ENCODE assay signal across 9 mouse cellular contexts in genomic region chr19:47917396-47917795, GRCm38 (mm10). TPM values are rescaled to one million over a fixed set of nuclear protein-coding genes. Genes with fewer than 3 reads are reported as not detected.
DNase-seq lines count a peak whose midpoint lies in the region; ATAC-seq and TF ChIP-seq lines count a peak whose summit lies in the region.
"Had no signal": no experiment of that assay in that cellular context is flagged by ENCODE, and none has a peak within 500 bp of the region (broad histone marks: within the 10 kb centered on the region; RNA-seq: fewer than 3 reads in every experiment).

No protein-coding gene starts in this region.

- peak overlapping the region; percentile 99 for H3ac ChIP-seq in C2C12 (ENCODE audit: control insufficient read depth, insufficient read length, low read depth)

- no peaks in the 10 kb centered on the region for H3K9me3 ChIP-seq in forebrain, embryonic 16.5 days (ENCODE audit: control insufficient read depth, low read length)
- H3K9me3 ChIP-seq in liver, embryonic 15.5 days (replicated peaks) = no peaks in the 10 kb centered on the region

- 44% methylated on average over 4 of the region's 4 CpGs for WGBS in heart, adult 2 months
- WGBS in forebrain, embryonic 16.5 days = 4% methylated on average over 4 of the region's 4 CpGs
- WGBS in liver, embryonic 15.5 days (ENCODE audit: insufficient replicate concordance) = 57% methylated on average over 4 of the region's 4 CpGs

- H3K9ac ChIP-seq in heart, adult 2 months (ENCODE audit: low read depth, low read length) = no peak overlapping the region
- no peak overlapping the region for H3K9ac ChIP-seq in forebrain, embryonic 16.5 days (replicated peaks; ENCODE audit: low read depth, low read length)
- 0 out of 2 replicates have a peak overlapping the region, but pooled peaks have one; percentile 73 for H3K9ac ChIP-seq in liver, embryonic 15.5 days

- no peak overlapping the region; the same call in 1 of the 2 replicates for H3K4me3 ChIP-seq in heart, adult 2 months
- peak overlapping the region; percentile 74 for H3K4me3 ChIP-seq in C2C12 (ENCODE audit: insufficient read depth, poor library complexity, severe bottlenecking)
- H3K4me3 ChIP-seq in forebrain, embryonic 16.5 days (replicated peaks; ENCODE audit: low read length) = no peak overlapping the region; the same call in 1 of the 2 replicates
- peak overlapping the region; percentile 74 for H3K4me3 ChIP-seq in liver, embryonic 15.5 days (replicated peaks)

- TF ChIP-seq CTCF in heart, adult 2 months (IDR thresholded peaks at IDR 0.05) = no peak
- TF ChIP-seq CTCF in C2C12 (IDR thresholded peaks at IDR 0.05; ENCODE audit: control insufficient read depth, insufficient read depth, insufficient read length) = no peak

- peak; percentile 88 for DNase-seq in heart, adult 11 months
- no peak for DNase-seq in heart, adult 2 months
- no peak for DNase-seq in c-Kit-positive CD71-positive TER-119-positive erythroid progenitor cells, embryonic 14.5 days (ENCODE audit: low spot score)
- no peak for DNase-seq in yolk sac, embryonic 10.5 days (ENCODE audit: low spot score)
- DNase-seq in spleen, postnatal 36 days (ENCODE audit: low spot score in 2 of 2) = no peak

- peak overlapping the region; percentile 73 for H3K4me2 ChIP-seq in forebrain, embryonic 16.5 days (ENCODE audit: low read length)
- peak overlapping the region; percentile 91 for H3K4me2 ChIP-seq in liver, embryonic 15.5 days

- H3K36me3 ChIP-seq in heart, adult 2 months (ENCODE audit: control insufficient read depth, insufficient read depth, low read length) = no peaks in the 10 kb centered on the region
- peaks cover 32% of the 10 kb centered on the region for H3K36me3 ChIP-seq in C2C12 (ENCODE audit: control insufficient read depth, insufficient read depth)
- H3K36me3 ChIP-seq in forebrain, embryonic 16.5 days (ENCODE audit: control insufficient read depth, insufficient read depth) = no peaks in the 10 kb centered on the region
- 0 out of 2 replicates have a peak, but pooled peaks cover 3% of the 10 kb centered on the region for H3K36me3 ChIP-seq in liver, embryonic 15.5 days (replicated peaks)

- H3K4me1 ChIP-seq in heart, adult 2 months (ENCODE audit: control insufficient read depth, insufficient read depth, low read length) = peaks cover 6% of the 10 kb centered on the region
- H3K4me1 ChIP-seq in forebrain, embryonic 16.5 days (replicated peaks; ENCODE audit: control insufficient read depth, insufficient read depth, low read length) = peaks cover 26% of the 10 kb centered on the region
- H3K4me1 ChIP-seq in liver, embryonic 15.5 days (replicated peaks) = peaks cover 36% of the 10 kb centered on the region

- H3K27me3 ChIP-seq in heart, adult 2 months (ENCODE audit: control insufficient read depth, insufficient read depth, low read length) = no peaks in the 10 kb centered on the region
- no peaks in the 10 kb centered on the region for H3K27me3 ChIP-seq in C2C12 (ENCODE audit: control insufficient read depth, insufficient read depth, insufficient read length)
- H3K27me3 ChIP-seq in forebrain, embryonic 16.5 days (replicated peaks; ENCODE audit: control insufficient read depth, insufficient read depth, low read length) = no peaks in the 10 kb centered on the region
- no peaks in the 10 kb centered on the region for H3K27me3 ChIP-seq in liver, embryonic 15.5 days

- intact Hi-C loops in heart, adult 2 months (cut with DNase I) = no loop called here

- no peak for TF ChIP-seq POLR2A in heart, adult 2 months (IDR thresholded peaks at IDR 0.05; ENCODE audit: insufficient read depth, low read depth, low read length)

- no peaks in the 10 kb centered on the region; the same call in 1 of the 2 replicates for H3K79me2 ChIP-seq in heart, adult 2 months (replicated peaks; ENCODE audit: control insufficient read depth, insufficient read depth, low read length)
- H3K79me2 ChIP-seq in C2C12 (ENCODE audit: control insufficient read depth, insufficient read depth) = peaks cover 67% of the 10 kb centered on the region

- TF ChIP-seq EP300 in heart, adult 2 months (IDR thresholded peaks at IDR 0.05; ENCODE audit: insufficient read depth, low read depth, low read length) = no peak

- peaks cover 63% of the 10 kb centered on the region for H3K79me3 ChIP-seq in C2C12 (ENCODE audit: low read depth)

- ATAC-seq in forebrain, embryonic 16.5 days = no peak
- ATAC-seq in liver, embryonic 15.5 days (ENCODE audit: insufficient read depth) = no peak
- ATAC-seq: inflammation-experienced regulatory T-cells, adult 6 months had no signal

- no peak overlapping the region; the same call in 1 of the 2 replicates for H3K27ac ChIP-seq in heart, adult 2 months
- H3K27ac ChIP-seq in forebrain, embryonic 16.5 days (ENCODE audit: low read length) = no peak overlapping the region
- H3K27ac ChIP-seq in liver, embryonic 15.5 days (replicated peaks) = no peak overlapping the region

TF ChIP-seq in C2C12, 6 proteins besides CTCF, POLR2A, EP300 and RAD21:
- no peak for TF ChIP-seq FOSL1 (IDR thresholded peaks at IDR 0.05; ENCODE audit: insufficient read depth, low read length, poor library complexity, severe bottlenecking)
- no peak for TF ChIP-seq USF1 (IDR thresholded peaks at IDR 0.05; ENCODE audit: low read depth)
- TF ChIP-seq MAX (IDR thresholded peaks at IDR 0.05) = no peak
- no peak for TF ChIP-seq MYOG (IDR thresholded peaks at IDR 0.05; ENCODE audit: control insufficient read depth, extremely low read depth, insufficient read length)
- TF ChIP-seq MYOD1 (IDR thresholded peaks at IDR 0.05; ENCODE audit: control insufficient read depth, insufficient read length, low read depth) = peak; percentile 16
TF ChIP-seq in C2C12: peak in this region for 1.

RNA-seq across cellular contexts. Expression of gene Cfap43, which starts 1.7 kb away (rescaled TPM):
- total RNA-seq in heart, adult 2 months (2021) = not detected
- polyA plus RNA-seq in heart, adult 2 months (2012; rRNA removed) = 0.26 and 0.86 TPM in 2 replicates
- 0.07 TPM for polyA plus RNA-seq in C2C12 (2012; fragmentation: generic; extraction: Trizol)
- 0.63 and 1.1 TPM in 2 replicates for polyA plus RNA-seq in forebrain, embryonic 16.5 days (2015; fragmentation: Nextera tagmentation; extraction: Ambion mirVana)
- 0.02 TPM in 1 of 2 replicates, not detected in the other for polyA plus RNA-seq in liver, embryonic 15.5 days (2015; fragmentation: Nextera tagmentation; extraction: Ambion mirVana)

RNA-seq across cellular contexts. Expression of gene Itprip, which starts 1.7 kb away (rescaled TPM):
- 10 to 100 TPM in 1 of 2 experiments, 1 to 10 TPM in 1; 8.5 to 11.7 TPM for total RNA-seq in heart, adult 2 months (2021)
- 8.1 and 8.6 TPM in 2 replicates for polyA plus RNA-seq in heart, adult 2 months (2012; rRNA removed)
- 66.5 TPM for polyA plus RNA-seq in C2C12 (2012; fragmentation: generic; extraction: Trizol)
- 6.9 and 7.2 TPM in 2 replicates for polyA plus RNA-seq in forebrain, embryonic 16.5 days (2015; fragmentation: Nextera tagmentation; extraction: Ambion mirVana)
- polyA plus RNA-seq in liver, embryonic 15.5 days (2015; fragmentation: Nextera tagmentation; extraction: Ambion mirVana) = 4.1 and 4.8 TPM in 2 replicates

RNA-seq across cellular contexts. Expression of gene Cfap58, which starts 20.1 kb away (rescaled TPM):
- total RNA-seq in heart, adult 2 months (2021) = 1 to 10 TPM; 1.9 to 2.1 TPM
- polyA plus RNA-seq in heart, adult 2 months (2012; rRNA removed) = 0.02 TPM in 1 of 2 replicates, not detected in the other
- not detected for polyA plus RNA-seq in C2C12 (2012; fragmentation: generic; extraction: Trizol)
- 0.27 and 0.33 TPM in 2 replicates for polyA plus RNA-seq in forebrain, embryonic 16.5 days (2015; fragmentation: Nextera tagmentation; extraction: Ambion mirVana)
- polyA plus RNA-seq in liver, embryonic 15.5 days (2015; fragmentation: Nextera tagmentation; extraction: Ambion mirVana) = not detected in 2 replicates
- polyA plus RNA-seq: inflammation-experienced regulatory T-cells, adult 6 months had no signal

RNA-seq across cellular contexts. Expression of gene Gsto2, which starts 52.1 kb away (rescaled TPM):
- total RNA-seq in heart, adult 2 months (2021) = 1 to 10 TPM; 2.6 to 2.7 TPM
- 1.4 and 1.6 TPM in 2 replicates for polyA plus RNA-seq in heart, adult 2 months (2012; rRNA removed)
- 2.6 TPM for polyA plus RNA-seq in C2C12 (2012; fragmentation: generic; extraction: Trizol)
- 0.84 and 1.2 TPM in 2 replicates for polyA plus RNA-seq in forebrain, embryonic 16.5 days (2015; fragmentation: Nextera tagmentation; extraction: Ambion mirVana)
- 0.13 and 0.24 TPM in 2 replicates for polyA plus RNA-seq in liver, embryonic 15.5 days (2015; fragmentation: Nextera tagmentation; extraction: Ambion mirVana)

Comparison
In these comparisons a context has a peak if more than half of its experiments do, and no peak if none do; other contexts are left out.
1. H3K4me3 ChIP-seq: peak in C2C12 (single experiment) and liver, embryonic 15.5 days (single experiment); none in heart, adult 2 months (single experiment) and forebrain, embryonic 16.5 days (single experiment).